Mouse (Mus musculus): Measurements from ENCODE around the gene Apoa1. TPM values are rescaled to one million over a fixed set of nuclear protein-coding genes. Genes with fewer than 3 reads are reported as not detected.

The Apoa1 gene
- polyA plus RNA-seq (2012; rRNA removed), result 7,361 and 8,452 TPM in 2 replicates

GRCm38 (mm10) chr9:46228491-46228890 is at the start of gene Apoa1:
Gene Apoa1 (plus strand): TSS chr9:46228580.

GRCm38 (mm10) chr9:46235596-46235648 is 7.0 kb downstream of the Apoa1 start, which contains the start of gene Apoc3:
Gene Apoc3 (minus strand): TSS chr9:46235636.

DNA sequence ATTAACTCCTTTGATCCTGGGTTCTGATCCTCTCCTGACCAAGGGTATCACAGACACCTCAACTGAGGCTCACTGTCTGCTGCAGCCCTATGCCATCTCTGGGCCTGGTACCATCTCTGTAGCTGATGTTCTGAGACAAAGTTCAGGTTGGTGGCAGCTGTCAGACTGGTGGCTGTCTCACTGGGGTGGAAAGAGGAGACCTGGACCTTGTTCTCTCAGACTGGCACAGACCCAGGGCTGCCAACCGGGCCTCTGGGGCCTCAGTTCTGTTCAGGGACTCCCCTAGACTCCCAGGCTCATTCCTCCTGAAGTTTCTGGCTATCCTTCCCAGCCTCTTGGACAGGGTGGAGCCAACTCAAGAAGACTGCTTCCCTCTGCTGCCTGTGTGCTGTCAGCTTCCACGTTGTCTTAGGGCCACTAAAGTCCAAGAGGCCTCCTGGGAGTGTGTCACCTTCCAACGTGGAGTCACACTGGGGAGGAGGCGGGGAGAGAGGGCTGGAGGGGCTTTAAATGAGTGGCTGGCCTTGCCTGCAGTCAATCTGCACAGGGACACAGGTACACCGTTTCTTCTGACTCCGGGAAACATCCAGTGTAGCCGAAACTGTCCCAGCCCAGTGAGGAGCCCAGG is 12.3 kb downstream of the Apoa1 start, which contains the start of gene Apoa4:
Apoa4 (plus strand) TSS at position 171 of the 628 bp plus-strand sequence.

GRCm38 (mm10) chr9:46268343-46268873 is 40.0 kb downstream of the Apoa1 start, which contains the start of gene Apoa5:
Gene Apoa5 (plus strand): TSS chr9:46268633.

GRCm38 (mm10) chr9:46272677-46273454 is 44.5 kb downstream of the Apoa1 start, which contains the start of gene Zpr1:
Gene Zpr1 (plus strand): TSS chr9:46273064.

Other genes with a start within 250 kb of the Apoa1 start
- 17.4 TPM in 2 replicates for gene Pafah1b2, start 215.9 kb upstream of the Apoa1 start, polyA plus RNA-seq (2012; rRNA removed)
- 4.3 and 6.3 TPM in 2 replicates for gene Sik3, start 215.8 kb upstream of the Apoa1 start, polyA plus RNA-seq (2012; rRNA removed)
- gene Apoc3, start 7.1 kb downstream of the Apoa1 start, polyA plus RNA-seq (2012; rRNA removed), result 93.8 and 124 TPM in 2 replicates
- gene Apoa4, start 12.1 kb downstream of the Apoa1 start, polyA plus RNA-seq (2012; rRNA removed), result 4.2 and 21.2 TPM in 2 replicates
- gene Apoa5, start 40.1 kb downstream of the Apoa1 start, polyA plus RNA-seq (2012; rRNA removed), result 38.7 and 48.7 TPM in 2 replicates
- gene Zpr1, start 44.5 kb downstream of the Apoa1 start, polyA plus RNA-seq (2012; rRNA removed), result 15.8 and 16.7 TPM in 2 replicates
- gene Bud13, start 54.4 kb downstream of the Apoa1 start, polyA plus RNA-seq (2012; rRNA removed), result 4.0 and 4.5 TPM in 2 replicates
- gene 4931429L15Rik, start 91.4 kb downstream of the Apoa1 start, polyA plus RNA-seq (2012; rRNA removed), result not detected in 2 replicates

Data from liver, embryonic 18 days (tissue).